ENCODE assay signal across 13 mouse cellular contexts in the genomic region with DNA sequence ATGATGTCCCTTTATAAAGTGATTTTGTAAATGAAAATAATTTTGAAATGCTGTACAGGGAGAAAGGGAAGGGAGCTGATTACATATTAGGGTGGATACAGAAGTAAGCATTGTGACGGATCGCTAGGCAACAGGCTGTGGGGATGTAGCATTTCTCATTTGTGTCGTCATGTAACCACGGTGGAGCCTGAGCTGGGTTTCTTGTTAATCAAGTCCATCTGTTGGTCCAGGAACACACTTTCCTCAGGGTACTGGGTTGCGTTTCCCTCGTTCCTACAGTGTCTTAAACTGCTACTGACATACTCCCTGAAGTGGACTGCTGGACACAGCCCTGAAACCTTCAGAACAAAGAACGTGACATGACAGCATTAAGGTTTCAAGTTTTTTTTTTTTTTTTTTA. TPM values are rescaled to one million over a fixed set of nuclear protein-coding genes. Genes with fewer than 3 reads are reported as not detected.
DNase-seq lines count a peak whose midpoint lies in the region; ATAC-seq lines count a peak whose summit lies in the region.
"Had no signal": no experiment of that assay in that cellular context is flagged by ENCODE, and none has a peak within 500 bp of the region (broad histone marks: within the 10 kb centered on the region; RNA-seq: fewer than 3 reads in every experiment).

No protein-coding gene starts in this region.

- no peaks in the 10 kb centered on the region for H3K9me3 ChIP-seq in forebrain, embryonic 11.5 days (ENCODE audit: control insufficient read depth, low read length)
- H3K9me3 ChIP-seq in forebrain, embryonic 12.5 days, result no peaks in the 10 kb centered on the region
- no peaks in the 10 kb centered on the region for H3K9me3 ChIP-seq in embryonic facial prominence, embryonic 11.5 days (replicated peaks; ENCODE audit: control insufficient read depth, low read length)
- no peaks in the 10 kb centered on the region for H3K9me3 ChIP-seq in limb, embryonic 13.5 days
- H3K9me3 ChIP-seq: kidney, embryonic 15.5 days; midbrain, embryonic 12.5 days had no signal

- peaks cover 6% of the 10 kb centered on the region for H3K4me1 ChIP-seq in forebrain, embryonic 11.5 days (replicated peaks; ENCODE audit: control insufficient read depth, insufficient read depth, low read length)
- peaks cover 18% of the 10 kb centered on the region for H3K4me1 ChIP-seq in forebrain, embryonic 12.5 days
- no peaks in the 10 kb centered on the region for H3K4me1 ChIP-seq in embryonic facial prominence, embryonic 11.5 days (ENCODE audit: control insufficient read depth, insufficient read depth, low read length)
- peaks cover 19% of the 10 kb centered on the region for H3K4me1 ChIP-seq in limb, embryonic 13.5 days

- H3K4me2 ChIP-seq in forebrain, embryonic 11.5 days (ENCODE audit: low read depth, low read length, severe bottlenecking), result no peak overlapping the region
- no peak overlapping the region for H3K4me2 ChIP-seq in forebrain, embryonic 12.5 days
- H3K4me2 ChIP-seq in embryonic facial prominence, embryonic 11.5 days (ENCODE audit: low read depth, low read length), result no peak overlapping the region
- no peak overlapping the region for H3K4me2 ChIP-seq in limb, embryonic 13.5 days (replicated peaks)
- H3K4me2 ChIP-seq: kidney, embryonic 15.5 days; midbrain, embryonic 12.5 days had no signal

- DNase-seq in forebrain, embryonic 11.5 days (ENCODE audit: low spot score), result no peak
- DNase-seq in 3T3-L1 (ENCODE audit: low read depth, low spot score), result peak; percentile 95
- peak; percentile 88 for DNase-seq in embryonic facial prominence, embryonic 11.5 days (ENCODE audit: low spot score)
- no peak for DNase-seq in right cerebral cortex, postnatal 14 days
- DNase-seq in gastrocnemius, postnatal 10 days, result no peak
- DNase-seq: adrenal gland, postnatal 25 days; liver; thymus, adult 18-20 months had no signal

- H3K9ac ChIP-seq in forebrain, embryonic 11.5 days (ENCODE audit: low read length), result no peak overlapping the region
- H3K9ac ChIP-seq in forebrain, embryonic 12.5 days, result no peak overlapping the region
- H3K9ac ChIP-seq in embryonic facial prominence, embryonic 11.5 days (replicated peaks; ENCODE audit: low read length), result no peak overlapping the region
- H3K9ac ChIP-seq in limb, embryonic 13.5 days, result no peak overlapping the region
- H3K9ac ChIP-seq: kidney, embryonic 15.5 days; midbrain, embryonic 12.5 days had no signal

- no peak overlapping the region for H3K27ac ChIP-seq in forebrain, embryonic 11.5 days (ENCODE audit: low read depth, low read length)
- no peak overlapping the region for H3K27ac ChIP-seq in forebrain, embryonic 12.5 days
- H3K27ac ChIP-seq in embryonic facial prominence, embryonic 11.5 days (replicated peaks; ENCODE audit: low read depth, low read length), result 0 out of 2 replicates have a peak overlapping the region, but pooled peaks have one; percentile 35
- H3K27ac ChIP-seq in limb, embryonic 13.5 days, result no peak overlapping the region
- H3K27ac ChIP-seq: kidney, embryonic 15.5 days had no signal

- H3K36me3 ChIP-seq in forebrain, embryonic 11.5 days (ENCODE audit: control insufficient read depth, insufficient read depth, low read length), result peaks cover 4% of the 10 kb centered on the region; the same call in 1 of the 2 replicates
- peaks cover 29% of the 10 kb centered on the region for H3K36me3 ChIP-seq in forebrain, embryonic 12.5 days (replicated peaks)
- H3K36me3 ChIP-seq in embryonic facial prominence, embryonic 11.5 days (replicated peaks; ENCODE audit: control insufficient read depth, insufficient read depth, low read depth, low read length), result peaks cover 8% of the 10 kb centered on the region; the same call in 1 of the 2 replicates
- peaks cover 46% of the 10 kb centered on the region for H3K36me3 ChIP-seq in limb, embryonic 13.5 days

- 0 out of 2 replicates have a peak, but pooled peaks have one; percentile 46 for ATAC-seq in forebrain, embryonic 11.5 days (replicated peaks; ENCODE audit: low FRiP score)
- ATAC-seq in forebrain, embryonic 12.5 days (ENCODE audit: low FRiP score), result no peak
- ATAC-seq in embryonic facial prominence, embryonic 11.5 days (replicated peaks; ENCODE audit: insufficient number of reproducible peaks, low FRiP score, low TSS enrichment, low read depth), result peak; percentile 81
- peak; percentile 81 for ATAC-seq in limb, embryonic 13.5 days (ENCODE audit: low FRiP score, low read depth)
- no peak for ATAC-seq in erythroblast, adult 5-6 weeks (replicated peaks; ENCODE audit: low FRiP score, poor library complexity, severe bottlenecking)

- WGBS in forebrain, embryonic 11.5 days, result 55% methylated on average over 7 of the region's 7 CpGs
- 46% methylated on average over 7 of the region's 7 CpGs for WGBS in forebrain, embryonic 12.5 days
- 24% methylated on average over 7 of the region's 7 CpGs for WGBS in embryonic facial prominence, embryonic 11.5 days
- WGBS in limb, embryonic 13.5 days, result 20% methylated on average over 7 of the region's 7 CpGs

- H3K4me3 ChIP-seq in forebrain, embryonic 11.5 days (ENCODE audit: low read depth, low read length), result no peak overlapping the region
- no peak overlapping the region for H3K4me3 ChIP-seq in forebrain, embryonic 12.5 days (replicated peaks)
- H3K4me3 ChIP-seq in embryonic facial prominence, embryonic 11.5 days (ENCODE audit: low read depth, low read length), result no peak overlapping the region
- no peak overlapping the region for H3K4me3 ChIP-seq in limb, embryonic 13.5 days
- H3K4me3 ChIP-seq: kidney, embryonic 15.5 days; midbrain, embryonic 12.5 days had no signal

- no peaks in the 10 kb centered on the region for H3K27me3 ChIP-seq in forebrain, embryonic 11.5 days (ENCODE audit: control insufficient read depth, insufficient read depth, low read length)
- H3K27me3 ChIP-seq in forebrain, embryonic 12.5 days, result no peaks in the 10 kb centered on the region
- H3K27me3 ChIP-seq in embryonic facial prominence, embryonic 11.5 days (ENCODE audit: control insufficient read depth, insufficient read depth, low read length), result no peaks in the 10 kb centered on the region
- no peaks in the 10 kb centered on the region for H3K27me3 ChIP-seq in limb, embryonic 13.5 days
- H3K27me3 ChIP-seq: kidney, embryonic 15.5 days; midbrain, embryonic 12.5 days had no signal

RNA-seq across cellular contexts. Expression of a gene that starts 18.6 kb away (rescaled TPM):
- polyA plus RNA-seq in forebrain, embryonic 11.5 days (2014; fragmentation: Nextera tagmentation; extraction: Ambion mirVana), result 17.0 and 19.9 TPM in 2 replicates
- 22.5 and 23.1 TPM in 2 replicates for polyA plus RNA-seq in forebrain, embryonic 12.5 days (2016; fragmentation: Nextera tagmentation; extraction: Ambion mirVana)
- 11.7 and 12.0 TPM in 2 replicates for polyA plus RNA-seq in embryonic facial prominence, embryonic 11.5 days (2014; fragmentation: Nextera tagmentation; extraction: Ambion mirVana)
- polyA plus RNA-seq in limb, embryonic 13.5 days (2015; fragmentation: Nextera tagmentation; extraction: Ambion mirVana), result 17.6 and 18.0 TPM in 2 replicates
- 0.63 and 2.5 TPM in 2 replicates for total RNA-seq in erythroblast, adult 5-6 weeks (2015; ENCODE audit: low replicate concordance)
- 0.51 and 1.5 TPM in 2 replicates for total RNA-seq in erythroblast, adult 5-6 weeks (2017; ENCODE audit: low replicate concordance)
- 10 to 100 TPM; 24.5 to 25.2 TPM for total RNA-seq in gastrocnemius, postnatal 10 days (2021)

RNA-seq across cellular contexts. Expression of a gene that starts 58.4 kb away (rescaled TPM):
- 38.2 and 45.6 TPM in 2 replicates for polyA plus RNA-seq in forebrain, embryonic 11.5 days (2014; fragmentation: Nextera tagmentation; extraction: Ambion mirVana)
- polyA plus RNA-seq in forebrain, embryonic 12.5 days (2016; fragmentation: Nextera tagmentation; extraction: Ambion mirVana), result 29.2 and 34.5 TPM in 2 replicates
- 24.7 and 25.5 TPM in 2 replicates for polyA plus RNA-seq in embryonic facial prominence, embryonic 11.5 days (2014; fragmentation: Nextera tagmentation; extraction: Ambion mirVana)
- 20.7 and 23.6 TPM in 2 replicates for polyA plus RNA-seq in limb, embryonic 13.5 days (2015; fragmentation: Nextera tagmentation; extraction: Ambion mirVana)
- total RNA-seq in erythroblast, adult 5-6 weeks (2015; ENCODE audit: low replicate concordance), result 70.4 and 71.9 TPM in 2 replicates
- 86.9 and 122 TPM in 2 replicates for total RNA-seq in erythroblast, adult 5-6 weeks (2017; ENCODE audit: low replicate concordance)
- 1 to 10 TPM; 3.8 to 5.0 TPM for total RNA-seq in gastrocnemius, postnatal 10 days (2021)

RNA-seq across cellular contexts. Expression of a gene that starts 58.6 kb away (rescaled TPM):
- polyA plus RNA-seq in forebrain, embryonic 11.5 days (2014; fragmentation: Nextera tagmentation; extraction: Ambion mirVana), result 18.6 TPM in 2 replicates
- polyA plus RNA-seq in forebrain, embryonic 12.5 days (2016; fragmentation: Nextera tagmentation; extraction: Ambion mirVana), result 19.4 and 20.6 TPM in 2 replicates
- 27.1 and 28.7 TPM in 2 replicates for polyA plus RNA-seq in embryonic facial prominence, embryonic 11.5 days (2014; fragmentation: Nextera tagmentation; extraction: Ambion mirVana)
- 26.5 and 30.1 TPM in 2 replicates for polyA plus RNA-seq in limb, embryonic 13.5 days (2015; fragmentation: Nextera tagmentation; extraction: Ambion mirVana)
- total RNA-seq in erythroblast, adult 5-6 weeks (2015; ENCODE audit: low replicate concordance), result 121 and 159 TPM in 2 replicates
- total RNA-seq in erythroblast, adult 5-6 weeks (2017; ENCODE audit: low replicate concordance), result 133 and 153 TPM in 2 replicates
- total RNA-seq in gastrocnemius, postnatal 10 days (2021), result 10 to 100 TPM; 12.0 to 12.8 TPM

Comparison
In these comparisons a context has a peak if more than half of its experiments do, and no peak if none do; other contexts are left out.
1. ATAC-seq: peak in forebrain, embryonic 11.5 days (single experiment), embryonic facial prominence, embryonic 11.5 days (single experiment) and limb, embryonic 13.5 days (single experiment); none in forebrain, embryonic 12.5 days (single experiment) and erythroblast, adult 5-6 weeks (single experiment).
2. DNase-seq: peak in 3T3-L1 (single experiment) and embryonic facial prominence, embryonic 11.5 days (single experiment); none in forebrain, embryonic 11.5 days (single experiment), right cerebral cortex, postnatal 14 days (single experiment) and gastrocnemius, postnatal 10 days (single experiment).